1 mouse cellular context compared by ENCODE assay signal in genomic region chr10:127111001-127111887, GRCm38 (mm10).
TF ChIP-seq lines count a peak whose summit lies in the region.

No protein-coding gene starts in this region.

TF ChIP-seq in CH12.LX, 34 proteins besides CTCF, POLR2A, EP300 and RAD21:
- TF ChIP-seq ZC3H11A (IDR thresholded peaks at IDR 0.05; ENCODE audit: low read depth, low read length) = no peak
